Mouse (Mus musculus) midbrain, postnatal 0 days (tissue): Measurements from ENCODE around the gene Bst1. TPM values are rescaled to one million over a fixed set of nuclear protein-coding genes. Genes with fewer than 3 reads are reported as not detected.

ENCODE experiments used
- ATAC-seq: fragments of 200-750 bp; cut with Nextera tagmentation; 2 replicates; pipeline ENCODE4 v1.8.0; 2017; ENCODE audit warnings: moderate number of reproducible peaks, mild to moderate bottlenecking, moderate TSS enrichment, moderate library complexity; ENCODE audit not compliant: low FRiP score
- DNase-seq: peaks from one replicate; pipeline ENCODE4 v3.0.0-alpha.2; 2015; ENCODE audit warnings: low spot score
- H3K27ac ChIP-seq: fragments of 300-500 bp; sonication (generic); 2 replicates; pipeline ENCODE4 v1.5.1; 2014; ENCODE audit warnings: low read depth, mild to moderate bottlenecking, low read length, mixed read lengths
- H3K27me3 ChIP-seq: fragments of 300-500 bp; sonication (generic); 2 replicates; pipeline ENCODE4 v1.6.1; 2014; ENCODE audit warnings: low read length, control low read depth, mixed read lengths; ENCODE audit not compliant: insufficient read depth
- H3K36me3 ChIP-seq: fragments of 300-500 bp; sonication (generic); 2 replicates; pipeline ENCODE4 v1.6.1; 2014; ENCODE audit warnings: low read length, control low read depth, mixed read lengths; ENCODE audit not compliant: insufficient read depth
- H3K4me1 ChIP-seq: fragments of 300-500 bp; sonication (generic); 2 replicates; pipeline ENCODE4 v1.6.1; 2014; ENCODE audit warnings: mild to moderate bottlenecking, control low read depth, antibody characterized with exemption, low read length, mixed read lengths; ENCODE audit not compliant: insufficient read depth
- H3K4me2 ChIP-seq: fragments of 300-500 bp; sonication (generic); 2 replicates; pipeline ENCODE4 v1.6.1; 2014; ENCODE audit warnings: low read depth, mild to moderate bottlenecking, low read length, mixed read lengths; ENCODE audit not compliant: poor library complexity, severe bottlenecking
- H3K4me3 ChIP-seq: fragments of 300-500 bp; sonication (generic); 2 replicates; pipeline ENCODE4 v1.5.1; 2014; ENCODE audit warnings: low read depth, mild to moderate bottlenecking, low read length, moderate library complexity
- H3K9ac ChIP-seq: fragments of 300-500 bp; sonication (generic); replicated peaks from 2 replicates; pipeline ENCODE4 v1.6.1; 2014; ENCODE audit warnings: mild to moderate bottlenecking, low read length, moderate library complexity, mixed read lengths; ENCODE audit not compliant: poor library complexity, severe bottlenecking
- H3K9me3 ChIP-seq: fragments of 300-500 bp; sonication (generic); 2 replicates; pipeline ENCODE4 v1.6.1; 2016; ENCODE audit warnings: low read length, control low read depth
- CTCF ChIP-seq: IDR thresholded peaks from 2 replicates; pipeline ENCODE4 v1.5.1; 2016; ENCODE audit warnings: antibody characterized with exemption, mild to moderate bottlenecking
- WGBS: fragments of 180-500 bp; shearing (Covaris S2); extraction: QIAGEN DNeasy Blood & Tissue Kit; methylation state at CpG from one replicate; pipeline ENCODE4 v1.1.7; 2014; 5-methylcytosine and 5-hydroxymethylcytosine counted together
- polyA plus RNA-seq: library from polyadenylated mRNA; unstranded; fragments of >200 nt; fragmentation: Nextera tagmentation; extraction: Ambion mirVana; gene quantifications from 2 replicates; pipeline ENCODE4 v1.2.1, GENCODE M21; 2015
- total RNA-seq: library from RNA; depleted of rRNA; stranded (reverse); fragments of >200 nt; gene quantifications from 2 replicates; pipeline ENCODE4 v1.2.3, GENCODE M21; 2014; rRNA removed

Gene Bst1
- total and polyA plus RNA-seq, 2 experiments from 2014 or later, result 0.21 to 0.55 TPM

DNA sequence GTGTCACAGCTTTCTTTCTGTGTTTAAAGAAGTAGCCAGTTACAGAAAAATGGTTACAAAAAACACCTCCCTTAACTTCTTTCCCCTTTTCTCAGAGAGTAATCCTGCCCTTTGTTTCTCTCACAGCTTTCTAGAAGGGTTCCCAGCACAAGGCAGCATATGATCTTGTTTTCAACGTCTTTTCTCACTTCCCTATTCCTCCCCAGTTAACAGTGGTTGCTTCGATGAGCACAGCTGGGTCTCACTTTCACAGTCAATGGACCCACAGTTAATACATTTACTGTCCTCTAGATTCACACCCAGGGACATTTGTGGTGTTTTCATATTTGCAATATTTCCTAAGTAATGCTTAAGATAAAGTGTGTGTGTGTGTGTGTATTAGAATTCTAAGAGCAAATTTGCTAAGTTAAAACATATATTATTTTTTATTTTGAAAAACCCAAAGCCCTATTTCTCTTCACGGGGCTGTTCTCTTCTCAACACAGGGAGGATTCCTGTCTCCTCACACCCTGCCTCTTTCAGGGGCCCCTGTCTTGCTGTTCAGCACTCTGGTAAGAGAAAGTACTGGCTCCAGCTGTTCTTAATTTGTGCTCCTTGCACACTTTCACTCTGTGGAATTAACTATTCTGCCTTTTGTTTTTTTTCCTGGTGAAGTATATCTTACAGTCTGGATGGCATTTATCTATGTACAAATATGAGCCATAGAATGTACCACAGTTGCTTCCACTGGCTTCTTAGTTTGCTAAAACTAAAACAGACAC is 66.6 kb downstream of the Bst1 start:
- no peak overlapping the region for H3K9ac ChIP-seq
- 16% methylated on average over 3 of the region's 3 CpGs for WGBS
- no peaks in the 10 kb centered on the region for H3K27me3 ChIP-seq
- H3K9me3 ChIP-seq, result no peaks in the 10 kb centered on the region
- H3K27ac ChIP-seq, result no peak overlapping the region
- no peak overlapping the region for H3K4me3 ChIP-seq
- no peak for TF ChIP-seq CTCF
- DNase-seq (no peak), ATAC-seq (no peak)
- no peaks in the 10 kb centered on the region for H3K4me1 ChIP-seq
- H3K4me2 ChIP-seq, result no peak overlapping the region
- H3K36me3 ChIP-seq, result no peaks in the 10 kb centered on the region

DNA sequence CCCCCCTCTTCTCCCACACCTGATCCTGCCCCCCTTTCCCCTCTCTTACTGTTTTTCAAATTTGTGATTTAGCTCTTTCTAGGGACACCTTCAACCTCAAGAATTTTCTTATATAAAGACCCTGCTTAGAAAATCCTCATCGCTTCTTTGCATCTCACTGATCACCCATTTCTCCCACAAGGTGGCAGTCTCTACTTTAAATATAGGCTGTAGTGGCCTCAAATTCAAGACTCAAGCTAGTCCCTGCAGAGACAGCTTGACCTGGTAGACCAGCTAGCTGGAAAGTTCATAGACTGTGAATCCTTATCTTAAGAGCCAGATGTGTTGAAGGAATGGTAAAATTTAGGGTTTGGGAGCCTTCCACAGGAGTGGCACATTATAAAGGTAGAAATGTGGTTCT is 73.7 kb downstream of the Bst1 start:
- Histone ChIP-seq H3K4me3 (no peak overlapping the region), H3K9me3 (no peaks in the 10 kb centered on the region), H3K36me3 (no peaks in the 10 kb centered on the region), H3K4me2 (no peak overlapping the region), H3K27ac (no peak overlapping the region), H3K9ac (no peak overlapping the region), H3K27me3 (no peaks in the 10 kb centered on the region), H3K4me1 (no peaks in the 10 kb centered on the region)
- ATAC-seq (no peak), DNase-seq (peak; percentile 64)
- peak; percentile 70 for TF ChIP-seq CTCF
- 24% methylated on average over 1 of the region's 1 CpGs for WGBS

Other genes with a start within 250 kb of the Bst1 start
- gene Cc2d2a, start 156.5 kb upstream of the Bst1 start, total RNA-seq, result 8.6 and 11.9 TPM in 2 replicates
- gene Cc2d2a, start 156.5 kb upstream of the Bst1 start, polyA plus RNA-seq, result 4.7 and 5.0 TPM in 2 replicates
- gene Fbxl5, start 2.8 kb downstream of the Bst1 start, total RNA-seq, result 122 and 140 TPM in 2 replicates
- 84.5 and 85.2 TPM in 2 replicates for gene Fbxl5, start 2.8 kb downstream of the Bst1 start, polyA plus RNA-seq
- gene Cd38, start 49.7 kb downstream of the Bst1 start, total RNA-seq, result 3.1 and 4.1 TPM in 2 replicates
- 2.3 and 2.5 TPM in 2 replicates for gene Cd38, start 49.7 kb downstream of the Bst1 start, polyA plus RNA-seq
- 0.52 TPM in 1 of 2 replicates, not detected in the other for gene Gm7879, start 94.3 kb downstream of the Bst1 start, total RNA-seq
- gene Gm7879, start 94.3 kb downstream of the Bst1 start, polyA plus RNA-seq, result 0.26 TPM in 1 of 2 replicates, not detected in the other
- 9.1 and 10.1 TPM in 2 replicates for gene Fgfbp1, start 162.9 kb downstream of the Bst1 start, total RNA-seq
- 14.3 and 16.3 TPM in 2 replicates for gene Fgfbp1, start 162.9 kb downstream of the Bst1 start, polyA plus RNA-seq